Mouse (Mus musculus): ENCODE results near the gene Crk.

DNA sequence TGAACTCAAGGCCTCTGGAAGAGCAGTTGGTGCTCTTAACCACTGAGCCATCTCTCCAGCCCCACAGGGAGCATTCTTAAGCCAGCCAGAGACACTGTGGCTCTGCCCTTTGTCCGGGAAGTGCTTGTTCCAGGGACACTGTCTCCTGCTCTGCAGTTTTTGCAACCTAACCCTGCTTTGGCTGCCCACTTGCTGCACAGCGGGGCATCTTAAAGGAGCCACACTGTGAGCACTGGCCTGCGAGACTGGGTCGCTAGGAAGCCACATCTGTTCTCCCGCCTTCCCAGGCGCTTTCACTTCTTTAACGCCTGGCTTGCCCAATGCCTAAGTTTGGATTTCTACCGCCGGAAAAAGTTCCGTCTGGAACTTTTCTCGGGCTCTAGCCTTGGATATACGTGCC lies 36.5 kb downstream of the Crk start:
- TF ChIP-seq CTCF (IDR thresholded peaks at IDR 0.05) (no peak), EP300 (IDR thresholded peaks at IDR 0.05) (no peak)
